Mouse (Mus musculus): ENCODE data around the gene Yod1. TPM values are rescaled to one million over a fixed set of nuclear protein-coding genes. Genes with fewer than 3 reads are reported as not detected.

The Yod1 gene
- polyA plus RNA-seq (2016; fragmentation: Nextera tagmentation; extraction: Ambion mirVana), result 10.6 and 11.5 TPM in 2 replicates

GRCm38 (mm10) chr1:130717291-130717871 is at the start of gene Yod1:
Gene Yod1 (plus strand): TSS chr1:130717327.
- under 1% methylated on average over 54 of the region's 54 CpGs for WGBS
- DNase-seq (ENCODE audit: extremely low spot score, low spot score), result peak; percentile 87
- H3K36me3 ChIP-seq (replicated peaks), result peaks cover 24% of the 10 kb centered on the region

GRCm38 (mm10) chr1:130678551-130678950 is 38.6 kb upstream of the Yod1 start:
- DNase-seq (ENCODE audit: extremely low spot score, low spot score), result no peak
- Histone ChIP-seq H3K27ac (no peak overlapping the region), H3K27me3 (ENCODE audit: poor library complexity, severe bottlenecking) (no peaks in the 10 kb centered on the region), H3K4me3 (no peak overlapping the region), H3K4me1 (no peaks in the 10 kb centered on the region), H3K9me3 (no peaks in the 10 kb centered on the region), H3K36me3 (replicated peaks) (no peaks in the 10 kb centered on the region)
- 87% methylated on average over 2 of the region's 2 CpGs for WGBS

More at GRCm38 (mm10) chr1:130717291-130717871, at the start of gene Yod1:
- H3K27ac ChIP-seq, result peak within 1 kb of the TSS; percentile 92
- peak within 1 kb of the TSS; percentile 79 for H3K4me3 ChIP-seq
- H3K27me3 ChIP-seq (ENCODE audit: poor library complexity, severe bottlenecking), result peaks cover 19% of the 10 kb centered on the region
- no peaks in the 10 kb centered on the region for H3K9me3 ChIP-seq
- H3K4me1 ChIP-seq, result peaks cover 30% of the 10 kb centered on the region

GRCm38 (mm10) chr1:130681075-130681474 is 36.1 kb upstream of the Yod1 start:
- Histone ChIP-seq H3K27ac (no peak overlapping the region), H3K4me3 (no peak overlapping the region), H3K4me1 (no peaks in the 10 kb centered on the region), H3K27me3 (ENCODE audit: poor library complexity, severe bottlenecking) (no peaks in the 10 kb centered on the region), H3K36me3 (replicated peaks) (no peaks in the 10 kb centered on the region), H3K9me3 (no peaks in the 10 kb centered on the region)
- DNase-seq (ENCODE audit: extremely low spot score, low spot score), result no peak
- WGBS, result 87% methylated on average over 2 of the region's 2 CpGs

GRCm38 (mm10) chr1:130681656-130682413 is 35.3 kb upstream of the Yod1 start:
- Histone ChIP-seq H3K36me3 (replicated peaks) (no peaks in the 10 kb centered on the region), H3K27me3 (ENCODE audit: poor library complexity, severe bottlenecking) (no peaks in the 10 kb centered on the region), H3K4me3 (no peak overlapping the region), H3K9me3 (no peaks in the 10 kb centered on the region), H3K27ac (no peak overlapping the region), H3K4me1 (no peaks in the 10 kb centered on the region)
- 79% methylated on average over 6 of the region's 6 CpGs for WGBS
- no peak for DNase-seq (ENCODE audit: extremely low spot score, low spot score)

GRCm38 (mm10) chr1:130683905-130684304 is 33.2 kb upstream of the Yod1 start:
- Histone ChIP-seq H3K27me3 (ENCODE audit: poor library complexity, severe bottlenecking) (no peaks in the 10 kb centered on the region), H3K36me3 (replicated peaks) (no peaks in the 10 kb centered on the region), H3K9me3 (no peaks in the 10 kb centered on the region), H3K4me3 (no peak overlapping the region), H3K27ac (no peak overlapping the region), H3K4me1 (no peaks in the 10 kb centered on the region)
- no peak for DNase-seq (ENCODE audit: extremely low spot score, low spot score)
- WGBS, result 53% methylated on average over 1 of the region's 1 CpGs

GRCm38 (mm10) chr1:130698601-130699000 is 18.5 kb upstream of the Yod1 start:
- no peaks in the 10 kb centered on the region for H3K9me3 ChIP-seq
- no peak for DNase-seq (ENCODE audit: extremely low spot score, low spot score)
- no peak overlapping the region for H3K27ac ChIP-seq
- no peaks in the 10 kb centered on the region for H3K27me3 ChIP-seq (ENCODE audit: poor library complexity, severe bottlenecking)
- WGBS, result 92% methylated on average over 5 of the region's 5 CpGs
- H3K4me1 ChIP-seq, result no peaks in the 10 kb centered on the region
- H3K36me3 ChIP-seq (replicated peaks), result peaks cover 59% of the 10 kb centered on the region
- H3K4me3 ChIP-seq, result no peak overlapping the region

- H3K9me3 ChIP-seq, result no peaks in the 10 kb centered on the region
- WGBS, result 91% methylated on average over 10 of the region's 10 CpGs
- DNase-seq (ENCODE audit: extremely low spot score, low spot score), result no peak
- H3K4me3 ChIP-seq, result no peak overlapping the region
- no peaks in the 10 kb centered on the region for H3K4me1 ChIP-seq
- peaks cover 62% of the 10 kb centered on the region for H3K36me3 ChIP-seq (replicated peaks)
- no peak overlapping the region for H3K27ac ChIP-seq
- no peaks in the 10 kb centered on the region for H3K27me3 ChIP-seq (ENCODE audit: poor library complexity, severe bottlenecking)
Observed at GRCm38 (mm10) chr1:130699937-130700633, 17.0 kb upstream of the Yod1 start.

GRCm38 (mm10) chr1:130701976-130702375 is 15.2 kb upstream of the Yod1 start:
- Histone ChIP-seq H3K27me3 (ENCODE audit: poor library complexity, severe bottlenecking) (no peaks in the 10 kb centered on the region), H3K4me1 (no peaks in the 10 kb centered on the region), H3K27ac (no peak overlapping the region), H3K9me3 (no peaks in the 10 kb centered on the region), H3K4me3 (no peak overlapping the region), H3K36me3 (replicated peaks) (peaks cover 75% of the 10 kb centered on the region)
- 95% methylated on average over 11 of the region's 11 CpGs for WGBS
- DNase-seq (ENCODE audit: extremely low spot score, low spot score), result no peak

GRCm38 (mm10) chr1:130703613-130704012 is 13.5 kb upstream of the Yod1 start:
- WGBS, result 79% methylated on average over 2 of the region's 2 CpGs
- Histone ChIP-seq H3K4me3 (no peak overlapping the region), H3K27me3 (ENCODE audit: poor library complexity, severe bottlenecking) (no peaks in the 10 kb centered on the region), H3K9me3 (no peaks in the 10 kb centered on the region), H3K36me3 (replicated peaks) (peaks cover 68% of the 10 kb centered on the region), H3K4me1 (no peaks in the 10 kb centered on the region), H3K27ac (no peak overlapping the region)
- DNase-seq (ENCODE audit: extremely low spot score, low spot score), result no peak

- WGBS, result 89% methylated on average over 22 of the region's 22 CpGs
- DNase-seq (ENCODE audit: extremely low spot score, low spot score), result no peak
- no peak overlapping the region for H3K27ac ChIP-seq
- no peaks in the 10 kb centered on the region for H3K9me3 ChIP-seq
- peaks cover 25% of the 10 kb centered on the region for H3K36me3 ChIP-seq (replicated peaks)
- peaks cover 19% of the 10 kb centered on the region for H3K27me3 ChIP-seq (ENCODE audit: poor library complexity, severe bottlenecking)
- H3K4me3 ChIP-seq, result no peak overlapping the region
- H3K4me1 ChIP-seq, result peaks cover 7% of the 10 kb centered on the region
Observed at GRCm38 (mm10) chr1:130710283-130711080, 6.6 kb upstream of the Yod1 start.

GRCm38 (mm10) chr1:130714046-130714445 is 3.1 kb upstream of the Yod1 start:
- peaks cover 28% of the 10 kb centered on the region for H3K4me1 ChIP-seq
- H3K36me3 ChIP-seq (replicated peaks), result peaks cover 8% of the 10 kb centered on the region
- no peak overlapping the region for H3K4me3 ChIP-seq
- H3K27ac ChIP-seq, result no peak overlapping the region
- DNase-seq (ENCODE audit: extremely low spot score, low spot score), result no peak
- H3K27me3 ChIP-seq (ENCODE audit: poor library complexity, severe bottlenecking), result peaks cover 19% of the 10 kb centered on the region
- H3K9me3 ChIP-seq, result no peaks in the 10 kb centered on the region
- WGBS, result 85% methylated on average over 4 of the region's 4 CpGs

GRCm38 (mm10) chr1:130715561-130716217 is 1.4 kb upstream of the Yod1 start, which contains the start of gene Gm29427:
Gene Gm29427 (minus strand): TSS chr1:130715799.
- Histone ChIP-seq H3K27ac (peak within 1 kb of the TSS; percentile 92), H3K27me3 (ENCODE audit: poor library complexity, severe bottlenecking) (peaks cover 19% of the 10 kb centered on the region), H3K4me1 (peaks cover 30% of the 10 kb centered on the region), H3K4me3 (peak within 1 kb of the TSS; percentile 79), H3K36me3 (replicated peaks) (peaks cover 18% of the 10 kb centered on the region), H3K9me3 (no peaks in the 10 kb centered on the region)
- under 1% methylated on average over 38 of the region's 38 CpGs for WGBS
- peak; percentile 86 for DNase-seq (ENCODE audit: extremely low spot score, low spot score)

Data from forebrain, embryonic 10.5 days (tissue).